Mouse (Mus musculus): ENCODE measurements around the gene Abcg8. TPM values are rescaled to one million over a fixed set of nuclear protein-coding genes. Genes with fewer than 3 reads are reported as not detected.

Gene Abcg8
- polyA plus RNA-seq, 1 experiment from 2014 or later = 0.27 TPM

DNA sequence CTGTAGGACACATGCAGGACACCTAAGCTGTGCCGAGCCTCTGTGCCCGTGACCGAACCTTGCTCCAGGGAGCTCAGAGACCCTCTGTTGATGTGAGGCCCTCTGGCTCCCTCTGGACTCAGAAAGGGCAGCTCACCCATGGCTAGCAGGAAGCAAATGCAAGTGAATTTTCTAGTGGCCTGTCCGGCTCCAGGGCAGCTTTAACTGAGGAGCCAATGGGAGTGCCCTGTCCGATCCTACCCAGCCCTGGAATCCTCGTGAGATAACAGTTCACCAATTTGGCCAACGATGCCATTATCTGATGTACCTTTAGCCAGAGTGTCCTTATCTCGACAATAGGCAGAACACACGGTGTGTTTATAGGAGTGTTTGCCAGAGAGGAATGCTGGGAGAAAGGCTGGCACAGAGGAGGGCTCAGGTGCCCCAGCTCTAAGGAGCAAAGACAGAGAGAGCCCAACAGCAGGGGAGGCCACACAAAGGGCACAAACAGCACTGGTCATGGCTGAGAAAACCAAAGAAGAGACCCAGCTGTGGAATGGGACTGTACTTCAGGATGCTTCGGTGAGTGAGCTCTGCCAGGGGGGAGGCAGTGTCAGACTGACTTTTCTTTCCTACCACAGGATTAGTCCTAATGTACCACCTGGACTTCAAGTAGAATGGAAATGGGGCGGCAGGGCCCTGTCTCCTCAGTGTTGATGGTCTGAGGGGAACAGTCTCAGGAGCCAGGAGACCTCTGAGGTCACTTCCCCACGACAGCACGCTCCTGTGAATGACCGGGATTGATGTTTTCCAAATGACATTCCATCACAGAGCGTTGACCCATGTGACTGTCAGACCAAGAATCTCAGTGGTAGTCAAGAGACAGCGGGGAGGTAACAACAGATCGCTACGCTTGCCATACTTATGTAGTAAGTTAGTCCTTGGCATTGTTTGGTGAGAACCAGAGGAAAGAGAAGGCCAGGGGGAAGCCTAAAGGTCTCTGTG is 6.9 kb downstream of the Abcg8 start, which contains the start of gene Abcg5:
Gene Abcg5 (minus strand): TSS at position 278 of the 984 bp plus-strand sequence.
- Histone ChIP-seq H3K27ac (replicated peaks; ENCODE audit: low read depth, low read length) (no peak within 1 kb of the TSS), H3K27me3 (ENCODE audit: control insufficient read depth, insufficient read depth, low read length) (no peaks in the 10 kb centered on the region), H3K36me3 (replicated peaks; ENCODE audit: control insufficient read depth, insufficient read depth, low read depth, low read length) (no peaks in the 10 kb centered on the region), H3K4me1 (ENCODE audit: control insufficient read depth, insufficient read depth, low read length) (no peaks in the 10 kb centered on the region), H3K4me2 (ENCODE audit: low read depth, low read length) (no peak within 1 kb of the TSS), H3K9ac (replicated peaks; ENCODE audit: low read length) (no peak within 1 kb of the TSS), H3K4me3 (ENCODE audit: low read depth, low read length) (no peak within 1 kb of the TSS), H3K9me3 (replicated peaks; ENCODE audit: control insufficient read depth, low read length) (no peaks in the 10 kb centered on the region)
- 71% methylated on average over 18 of the region's 18 CpGs for WGBS
- ATAC-seq (replicated peaks; ENCODE audit: insufficient number of reproducible peaks, low FRiP score, low TSS enrichment, low read depth) (no peak), DNase-seq (ENCODE audit: low spot score) (no peak)

DNA sequence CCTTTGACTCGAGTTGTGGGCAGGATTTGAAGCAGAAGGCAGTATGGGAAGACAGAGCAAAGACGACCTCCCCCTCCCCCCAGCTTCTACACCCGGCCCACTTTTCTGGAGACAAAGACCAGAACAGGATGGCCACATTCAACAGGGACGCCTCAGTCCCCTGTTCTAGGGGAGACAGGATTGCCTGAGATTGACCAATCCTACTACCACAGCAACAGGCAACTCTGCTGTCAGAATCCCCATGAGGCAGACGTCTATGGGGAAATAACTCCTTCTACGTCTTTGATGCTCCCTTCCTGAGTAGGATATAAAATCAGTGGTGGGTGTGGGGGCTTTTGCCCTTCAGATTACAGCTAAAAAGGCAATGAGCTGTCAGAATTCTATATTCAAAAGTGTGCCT is 8.2 kb downstream of the Abcg8 start:
- H3K9ac ChIP-seq (replicated peaks; ENCODE audit: low read length) = no peak overlapping the region
- H3K4me1 ChIP-seq (ENCODE audit: control insufficient read depth, insufficient read depth, low read length) = no peaks in the 10 kb centered on the region; the same call in 1 of the 2 replicates
- no peak for DNase-seq (ENCODE audit: low spot score)
- no peak overlapping the region for H3K4me2 ChIP-seq (ENCODE audit: low read depth, low read length)
- H3K27me3 ChIP-seq (ENCODE audit: control insufficient read depth, insufficient read depth, low read length) = no peaks in the 10 kb centered on the region
- H3K9me3 ChIP-seq (replicated peaks; ENCODE audit: control insufficient read depth, low read length) = no peaks in the 10 kb centered on the region
- 59% methylated on average over 6 of the region's 6 CpGs for WGBS
- no peak overlapping the region for H3K4me3 ChIP-seq (ENCODE audit: low read depth, low read length)
- no peaks in the 10 kb centered on the region for H3K36me3 ChIP-seq (replicated peaks; ENCODE audit: control insufficient read depth, insufficient read depth, low read depth, low read length)
- no peak overlapping the region for H3K27ac ChIP-seq (replicated peaks; ENCODE audit: low read depth, low read length)
- no peak for ATAC-seq (replicated peaks; ENCODE audit: insufficient number of reproducible peaks, low FRiP score, low TSS enrichment, low read depth)

DNA sequence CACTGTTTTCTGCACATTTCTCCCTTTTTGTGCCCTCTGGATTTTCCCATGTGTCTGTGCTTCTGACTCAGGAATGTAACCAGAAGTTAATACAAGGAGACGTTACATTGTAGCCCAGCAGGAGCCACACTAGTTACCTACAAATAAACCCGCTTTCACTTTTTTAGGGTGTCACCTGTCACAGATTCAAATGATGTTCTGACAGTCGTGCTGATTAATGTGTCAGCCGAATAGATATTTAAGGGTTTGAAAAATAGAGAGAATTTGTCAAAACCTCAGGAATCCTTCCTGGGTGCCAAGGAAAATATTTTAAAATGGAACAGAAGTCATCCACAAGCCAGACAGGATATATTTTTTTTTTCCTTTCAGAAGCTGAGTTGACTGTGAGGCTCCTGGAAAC is 9.2 kb downstream of the Abcg8 start:
- ATAC-seq (replicated peaks; ENCODE audit: insufficient number of reproducible peaks, low FRiP score, low TSS enrichment, low read depth) (no peak), DNase-seq (ENCODE audit: low spot score) (no peak)
- H3K4me3 ChIP-seq (ENCODE audit: low read depth, low read length) = no peak overlapping the region
- 74% methylated on average over 4 of the region's 4 CpGs for WGBS
- H3K27ac ChIP-seq (replicated peaks; ENCODE audit: low read depth, low read length) = no peak overlapping the region
- no peaks in the 10 kb centered on the region for H3K36me3 ChIP-seq (replicated peaks; ENCODE audit: control insufficient read depth, insufficient read depth, low read depth, low read length)
- no peak overlapping the region for H3K4me2 ChIP-seq (ENCODE audit: low read depth, low read length)
- H3K9me3 ChIP-seq (replicated peaks; ENCODE audit: control insufficient read depth, low read length) = no peaks in the 10 kb centered on the region
- no peaks in the 10 kb centered on the region for H3K27me3 ChIP-seq (ENCODE audit: control insufficient read depth, insufficient read depth, low read length)
- no peaks in the 10 kb centered on the region; the same call in 1 of the 2 replicates for H3K4me1 ChIP-seq (ENCODE audit: control insufficient read depth, insufficient read depth, low read length)
- no peak overlapping the region for H3K9ac ChIP-seq (replicated peaks; ENCODE audit: low read length)

- H3K4me2 ChIP-seq (ENCODE audit: low read depth, low read length) = no peak overlapping the region
- no peaks in the 10 kb centered on the region for H3K27me3 ChIP-seq (ENCODE audit: control insufficient read depth, insufficient read depth, low read length)
- H3K4me1 ChIP-seq (ENCODE audit: control insufficient read depth, insufficient read depth, low read length) = no peaks in the 10 kb centered on the region; the same call in 1 of the 2 replicates
- ATAC-seq (replicated peaks; ENCODE audit: insufficient number of reproducible peaks, low FRiP score, low TSS enrichment, low read depth) = no peak; the same call in 1 of the 2 replicates
- H3K4me3 ChIP-seq (ENCODE audit: low read depth, low read length) = no peak overlapping the region
- DNase-seq (ENCODE audit: low spot score) = peak; percentile 76
- H3K9me3 ChIP-seq (replicated peaks; ENCODE audit: control insufficient read depth, low read length) = no peaks in the 10 kb centered on the region
- no peak overlapping the region for H3K9ac ChIP-seq (replicated peaks; ENCODE audit: low read length)
- H3K36me3 ChIP-seq (replicated peaks; ENCODE audit: control insufficient read depth, insufficient read depth, low read depth, low read length) = no peaks in the 10 kb centered on the region
- no peak overlapping the region for H3K27ac ChIP-seq (replicated peaks; ENCODE audit: low read depth, low read length)
- 40% methylated on average over 5 of the region's 5 CpGs for WGBS
Measured at GRCm38 (mm10) chr17:84687994-84688393, 11.9 kb downstream of the Abcg8 start.

GRCm38 (mm10) chr17:84688834-84689233 is 12.7 kb downstream of the Abcg8 start:
- ATAC-seq (replicated peaks; ENCODE audit: insufficient number of reproducible peaks, low FRiP score, low TSS enrichment, low read depth) (0 out of 2 replicates have a peak, but pooled peaks have one; percentile 40), DNase-seq (ENCODE audit: low spot score) (no peak)
- Histone ChIP-seq H3K4me1 (ENCODE audit: control insufficient read depth, insufficient read depth, low read length) (no peaks in the 10 kb centered on the region; the same call in 1 of the 2 replicates), H3K36me3 (replicated peaks; ENCODE audit: control insufficient read depth, insufficient read depth, low read depth, low read length) (no peaks in the 10 kb centered on the region), H3K4me3 (ENCODE audit: low read depth, low read length) (no peak overlapping the region), H3K27ac (replicated peaks; ENCODE audit: low read depth, low read length) (no peak overlapping the region), H3K9ac (replicated peaks; ENCODE audit: low read length) (no peak overlapping the region), H3K9me3 (replicated peaks; ENCODE audit: control insufficient read depth, low read length) (no peaks in the 10 kb centered on the region), H3K27me3 (ENCODE audit: control insufficient read depth, insufficient read depth, low read length) (no peaks in the 10 kb centered on the region), H3K4me2 (ENCODE audit: low read depth, low read length) (no peak overlapping the region)
- 89% methylated on average over 11 of the region's 11 CpGs for WGBS

GRCm38 (mm10) chr17:84689316-84689715 is 13.2 kb downstream of the Abcg8 start:
- no peaks in the 10 kb centered on the region for H3K27me3 ChIP-seq (ENCODE audit: control insufficient read depth, insufficient read depth, low read length)
- 60% methylated on average over 5 of the region's 5 CpGs for WGBS
- no peak overlapping the region for H3K4me3 ChIP-seq (ENCODE audit: low read depth, low read length)
- H3K36me3 ChIP-seq (replicated peaks; ENCODE audit: control insufficient read depth, insufficient read depth, low read depth, low read length) = no peaks in the 10 kb centered on the region
- no peak for DNase-seq (ENCODE audit: low spot score)
- no peak for ATAC-seq (replicated peaks; ENCODE audit: insufficient number of reproducible peaks, low FRiP score, low TSS enrichment, low read depth)
- H3K9me3 ChIP-seq (replicated peaks; ENCODE audit: control insufficient read depth, low read length) = no peaks in the 10 kb centered on the region
- H3K4me2 ChIP-seq (ENCODE audit: low read depth, low read length) = no peak overlapping the region
- no peak overlapping the region for H3K27ac ChIP-seq (replicated peaks; ENCODE audit: low read depth, low read length)
- H3K4me1 ChIP-seq (ENCODE audit: control insufficient read depth, insufficient read depth, low read length) = no peaks in the 10 kb centered on the region; the same call in 1 of the 2 replicates
- no peak overlapping the region for H3K9ac ChIP-seq (replicated peaks; ENCODE audit: low read length)

DNA sequence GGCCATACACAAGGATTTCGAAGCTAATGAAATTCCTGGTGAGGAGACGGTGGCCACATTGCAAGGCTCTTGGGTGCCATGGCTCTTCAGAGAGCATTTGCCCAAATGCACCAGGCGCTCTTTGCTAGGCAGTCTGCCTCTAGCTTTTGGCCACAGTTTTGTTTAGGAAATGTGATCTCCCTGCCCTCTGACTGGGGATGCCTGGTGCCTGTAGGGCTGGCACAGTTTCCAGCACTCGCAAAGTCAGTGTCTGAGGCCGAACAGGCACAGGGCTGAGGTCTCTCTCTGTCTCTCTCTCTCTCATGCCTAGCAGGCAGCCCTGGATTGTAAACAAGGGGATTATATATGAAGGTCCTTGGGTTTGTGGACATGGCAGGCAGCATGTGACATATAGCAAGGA is 14.0 kb downstream of the Abcg8 start:
- 70% methylated on average over 5 of the region's 5 CpGs for whole genome bisulfite sequencing
- no peaks in the 10 kb centered on the region for H3K36me3 ChIP-seq (replicated peaks; ENCODE audit: control insufficient read depth, insufficient read depth, low read depth, low read length)
- ATAC-seq (replicated peaks; ENCODE audit: insufficient number of reproducible peaks, low FRiP score, low TSS enrichment, low read depth) (no peak), DNase-seq (ENCODE audit: low spot score) (no peak)
- no peaks in the 10 kb centered on the region for H3K9me3 ChIP-seq (replicated peaks; ENCODE audit: control insufficient read depth, low read length)
- H3K4me2 ChIP-seq (ENCODE audit: low read depth, low read length) = no peak overlapping the region
- H3K4me1 ChIP-seq (ENCODE audit: control insufficient read depth, insufficient read depth, low read length) = no peaks in the 10 kb centered on the region; the same call in 1 of the 2 replicates
- H3K27ac ChIP-seq (replicated peaks; ENCODE audit: low read depth, low read length) = no peak overlapping the region
- no peak overlapping the region for H3K9ac ChIP-seq (replicated peaks; ENCODE audit: low read length)
- H3K4me3 ChIP-seq (ENCODE audit: low read depth, low read length) = no peak overlapping the region
- no peaks in the 10 kb centered on the region for H3K27me3 ChIP-seq (ENCODE audit: control insufficient read depth, insufficient read depth, low read length)

- no peaks in the 10 kb centered on the region for H3K4me1 ChIP-seq (ENCODE audit: control insufficient read depth, insufficient read depth, low read length)
- H3K36me3 ChIP-seq (replicated peaks; ENCODE audit: control insufficient read depth, insufficient read depth, low read depth, low read length) = no peaks in the 10 kb centered on the region
- no peak overlapping the region for H3K27ac ChIP-seq (replicated peaks; ENCODE audit: low read depth, low read length)
- DNase-seq (ENCODE audit: low spot score) (no peak), ATAC-seq (replicated peaks; ENCODE audit: insufficient number of reproducible peaks, low FRiP score, low TSS enrichment, low read depth) (no peak)
- H3K9me3 ChIP-seq (replicated peaks; ENCODE audit: control insufficient read depth, low read length) = no peaks in the 10 kb centered on the region
- H3K27me3 ChIP-seq (ENCODE audit: control insufficient read depth, insufficient read depth, low read length) = no peaks in the 10 kb centered on the region
- H3K9ac ChIP-seq (replicated peaks; ENCODE audit: low read length) = no peak overlapping the region
- WGBS = 74% methylated on average over 2 of the region's 2 CpGs
- no peak overlapping the region for H3K4me2 ChIP-seq (ENCODE audit: low read depth, low read length)
- no peak overlapping the region for H3K4me3 ChIP-seq (ENCODE audit: low read depth, low read length)
Measured at GRCm38 (mm10) chr17:84693741-84694140, 17.6 kb downstream of the Abcg8 start.
